Mouse (Mus musculus): ENCODE results near the gene Olfr1123.
"Not testable (repeated sequence)": the region's sequence is repeated elsewhere in the genome, so short reads cannot be mapped to it uniquely, and the experiment has no call there.

The Olfr1123 gene

DNA sequence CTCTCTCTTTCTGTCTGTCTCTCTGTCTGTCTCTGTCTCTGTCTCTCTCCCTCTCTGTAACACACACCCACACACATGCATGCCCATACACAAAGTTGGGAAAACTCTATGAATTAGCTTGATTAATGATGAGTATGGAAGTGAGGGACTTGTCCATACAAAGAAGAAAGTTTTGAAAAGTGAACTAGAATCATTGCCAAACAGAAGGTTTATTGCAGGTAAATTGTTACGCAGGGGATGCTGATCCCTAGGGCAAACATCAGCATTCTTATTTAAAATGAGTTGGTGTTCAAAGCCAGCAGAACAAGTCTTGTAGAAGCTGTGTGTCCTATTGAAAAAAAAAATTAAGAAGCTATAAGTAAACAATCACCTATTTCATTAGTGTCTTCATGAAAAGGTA is at the start of gene Olfr1123:
Gene Olfr1123, plus strand, starts transcription at position 301 of the 400 bp plus-strand sequence.
- no peak for DNase-seq

DNA sequence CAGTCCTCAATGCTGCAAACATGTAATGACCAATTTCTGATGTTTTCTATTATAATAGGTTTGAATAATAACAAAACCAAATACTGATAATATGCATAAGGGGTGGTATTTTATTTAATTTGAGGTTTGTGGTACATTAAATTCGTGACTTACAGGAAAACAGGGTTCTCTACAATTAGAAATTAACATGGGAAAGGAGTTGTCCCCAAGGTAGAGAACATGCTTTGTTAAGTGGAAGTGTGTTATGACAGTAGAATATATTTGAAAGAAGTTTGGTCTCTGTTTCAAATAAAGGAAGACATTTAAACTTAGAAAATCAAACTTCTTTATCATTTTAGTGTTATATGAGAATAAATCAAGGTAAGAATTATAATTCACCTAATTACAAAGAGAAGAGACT is 46.8 kb upstream of the Olfr1123 start, which contains the start of gene Olfr1121:
Gene Olfr1121, plus strand, starts transcription at position 301 of the 400 bp plus-strand sequence.
- DNase-seq = no peak

DNA sequence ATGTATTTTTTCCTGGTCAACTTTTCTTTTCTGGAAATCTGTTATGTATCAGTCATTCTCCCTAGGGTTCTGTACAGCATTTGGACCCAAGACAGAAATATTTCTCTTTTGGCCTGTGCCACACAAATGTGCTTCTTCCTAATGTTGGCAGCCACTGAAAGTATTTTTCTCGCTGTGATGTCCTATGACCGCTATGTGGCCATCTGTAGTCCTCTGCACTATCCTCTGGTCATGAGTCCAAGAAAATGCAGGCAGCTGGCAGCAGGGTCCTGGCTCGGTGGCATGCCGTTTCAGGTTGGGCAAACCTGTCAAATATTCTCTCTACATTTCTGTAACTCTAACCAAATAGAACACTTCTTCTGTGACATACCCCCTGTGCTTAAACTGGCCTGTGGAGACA is 44.7 kb upstream of the Olfr1123 start:
- DNase-seq = no peak

DNA sequence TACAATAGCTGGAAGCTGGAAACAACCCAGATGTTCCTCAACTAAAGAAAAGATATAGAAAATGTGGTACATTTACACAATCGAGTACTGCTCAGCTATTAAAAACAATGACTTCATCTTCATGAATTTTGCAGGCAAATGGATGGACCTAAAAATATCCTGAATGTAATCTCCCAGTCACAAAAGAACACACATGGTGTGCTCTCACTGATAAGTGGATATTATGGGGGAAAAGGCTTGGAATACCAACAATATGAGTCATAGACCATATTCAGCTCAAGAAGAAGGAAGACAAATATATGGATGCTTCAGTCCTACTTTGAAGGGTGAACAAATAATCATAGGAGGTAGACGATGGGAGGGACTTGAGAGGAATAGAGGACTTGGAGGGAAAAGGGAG is 32.5 kb upstream of the Olfr1123 start:
- DNase-seq = no peak

DNA sequence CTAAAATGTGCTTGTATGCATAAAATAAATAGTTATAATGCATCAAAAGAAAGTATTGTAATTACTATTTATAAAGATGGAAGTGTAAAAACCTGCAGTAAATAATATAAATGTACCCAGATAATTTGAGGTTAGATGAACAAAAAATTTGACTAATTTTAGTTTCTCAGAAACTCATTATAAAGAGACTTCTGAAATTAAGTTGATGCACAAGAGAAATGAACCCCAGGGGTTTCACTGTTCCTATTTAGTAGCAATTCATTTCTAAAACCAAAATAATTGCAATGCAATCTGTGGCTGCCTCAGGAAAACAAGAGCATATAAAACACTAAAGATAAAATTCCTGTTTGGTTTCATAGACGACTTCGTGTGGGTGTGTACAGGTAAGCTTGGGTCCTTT is 30.9 kb upstream of the Olfr1123 start, which contains the start of gene Olfr1122:
Gene Olfr1122, plus strand, starts transcription at position 301 of the 400 bp plus-strand sequence.
- no peak for DNase-seq

DNA sequence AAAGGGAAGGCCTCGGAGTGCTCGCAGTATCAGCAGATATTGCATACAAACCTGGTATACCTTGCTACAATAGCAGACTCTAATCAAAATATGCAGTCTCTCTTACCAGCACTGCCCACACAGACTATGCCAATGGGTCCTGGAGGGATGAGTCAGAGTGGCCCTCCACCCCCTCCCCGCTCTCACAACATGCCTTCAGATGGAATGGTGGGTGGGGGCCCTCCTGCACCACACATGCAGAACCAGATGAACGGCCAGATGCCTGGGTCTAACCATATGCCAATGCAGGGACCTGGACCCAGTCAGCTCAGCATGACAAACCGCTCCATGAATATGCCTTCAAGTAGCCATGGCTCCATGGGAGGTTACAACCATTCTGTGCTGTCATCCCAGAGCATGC is 22.8 kb upstream of the Olfr1123 start:
- not testable (repeated sequence) for DNase-seq

DNA sequence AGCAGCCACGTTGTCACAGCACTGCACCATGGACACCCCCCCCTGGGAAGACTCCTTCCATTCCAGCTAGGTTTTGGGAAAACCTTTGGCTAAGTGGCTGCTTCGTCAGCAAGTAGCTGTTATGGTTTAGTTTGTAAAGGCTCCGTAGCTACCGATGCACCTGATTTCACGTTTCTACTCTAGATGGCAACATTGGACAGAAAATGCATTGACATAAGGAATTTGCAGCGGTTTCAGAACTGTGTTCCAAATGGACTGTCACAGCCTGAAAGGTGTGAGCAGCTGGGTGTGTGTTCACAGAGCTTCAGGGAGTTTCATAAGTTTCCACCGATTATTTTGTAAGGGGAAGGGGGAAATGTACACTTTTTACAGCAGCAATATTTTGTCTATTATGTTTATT is 21.7 kb upstream of the Olfr1123 start:
- not testable (repeated sequence) for DNase-seq

DNA sequence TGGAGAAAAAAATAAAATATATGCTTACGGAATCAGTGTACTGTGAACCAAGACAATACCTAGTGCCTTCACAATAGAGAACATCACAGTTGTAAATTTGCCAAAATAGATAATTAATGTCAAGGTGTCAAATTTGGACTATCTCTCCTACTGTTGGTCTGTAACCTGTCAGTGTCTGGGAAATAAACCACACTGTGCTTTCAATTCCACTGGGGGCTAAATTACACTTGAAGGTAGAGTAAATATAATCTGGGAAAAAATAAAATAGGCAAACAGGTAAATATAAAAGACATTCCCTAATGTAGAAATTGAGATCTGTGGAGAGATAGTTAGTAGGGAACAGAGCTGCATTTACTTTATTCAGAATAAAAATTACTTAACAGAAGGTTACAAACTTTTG is 13.5 kb downstream of the Olfr1123 start, which contains the start of gene Olfr1124:
Gene Olfr1124, plus strand, starts transcription at position 301 of the 400 bp plus-strand sequence.
- no peak for DNase-seq

DNA sequence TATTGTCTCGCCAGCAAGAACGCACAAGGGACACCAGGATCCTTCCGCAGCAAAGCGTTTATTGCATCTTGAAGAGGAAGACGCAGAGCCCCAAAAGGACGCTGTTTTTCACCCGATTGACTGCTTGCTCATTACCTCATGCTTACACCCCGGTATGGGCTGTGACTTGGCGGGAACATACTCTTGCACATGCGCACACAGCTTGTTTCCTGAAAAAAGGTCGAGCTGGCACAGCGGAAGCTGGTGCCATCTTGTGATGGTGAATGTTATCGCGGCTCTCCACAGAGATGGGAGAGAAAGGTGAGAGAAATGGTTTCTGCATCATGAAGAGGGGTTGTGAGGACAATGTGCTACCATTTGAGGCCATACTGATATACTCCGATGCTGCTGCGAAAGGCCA is 21.3 kb downstream of the Olfr1123 start:
- DNase-seq = no peak

DNA sequence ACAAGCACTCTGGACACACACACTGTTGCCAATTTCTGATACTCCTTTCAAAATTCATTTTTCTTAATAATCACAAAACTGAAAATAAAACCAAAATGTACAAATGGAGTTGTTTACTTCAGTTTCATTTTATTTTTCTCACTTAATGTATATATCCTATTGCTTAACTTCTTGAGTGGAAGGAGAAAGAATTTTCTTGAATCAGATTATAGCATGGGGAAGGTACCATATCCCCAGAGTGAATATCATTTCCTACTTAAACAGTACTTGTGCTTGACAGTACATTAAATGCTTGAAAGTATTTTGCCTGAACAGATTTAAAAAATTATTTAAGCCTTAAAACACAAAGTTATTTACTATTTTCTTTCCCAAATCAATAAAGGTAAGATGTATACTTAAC is 37.2 kb downstream of the Olfr1123 start, which contains the start of gene Olfr1126:
Gene Olfr1126, plus strand, starts transcription at position 301 of the 400 bp plus-strand sequence.
- no peak for DNase-seq

DNA sequence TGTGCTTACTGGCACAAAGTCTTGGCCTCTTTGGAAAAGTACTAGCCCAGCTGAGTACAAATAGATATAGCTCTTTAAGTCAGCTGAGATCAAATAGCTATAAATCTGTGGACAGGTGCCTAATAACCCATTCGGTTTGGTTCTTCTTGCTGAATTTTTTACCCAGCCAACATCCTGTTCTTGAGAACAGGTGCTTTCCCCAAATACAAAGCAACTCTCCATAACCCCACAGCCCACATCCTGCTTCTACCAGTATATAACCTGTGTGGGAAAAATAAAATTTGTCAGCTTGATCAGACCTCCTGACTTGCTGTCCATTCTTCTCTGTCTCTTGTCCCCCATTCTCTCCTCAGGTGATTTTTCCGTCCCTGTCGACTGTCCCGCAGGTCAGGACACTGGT is 45.3 kb downstream of the Olfr1123 start:
- no peak for DNase-seq

All from heart, adult 11 months (tissue).